7 mouse cellular contexts compared by ENCODE assay signal in the genomic region with DNA sequence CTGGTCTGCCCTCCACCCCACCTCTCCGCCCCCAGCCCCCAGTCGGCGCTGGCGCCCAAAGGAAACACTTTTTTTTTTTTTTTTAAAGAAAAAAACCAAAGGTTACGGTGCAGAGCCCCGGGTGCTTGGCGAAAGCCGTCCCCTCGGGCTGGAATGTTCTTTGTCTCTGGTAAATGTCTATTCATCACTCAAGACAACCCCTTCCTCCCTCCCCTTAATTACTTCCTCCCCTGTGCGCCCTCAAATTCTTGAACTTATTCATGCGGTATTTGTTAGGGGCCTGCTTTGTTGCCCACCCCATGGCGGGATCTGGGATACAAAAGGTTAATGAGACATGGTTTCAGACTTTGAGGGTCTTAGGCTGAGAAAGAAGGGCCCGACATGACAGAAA. TPM values are rescaled to one million over a fixed set of nuclear protein-coding genes. Genes with fewer than 3 reads are reported as not detected.
DNase-seq lines count a peak whose midpoint lies in the region; ATAC-seq and TF ChIP-seq lines count a peak whose summit lies in the region.

No protein-coding gene starts in this region.

- 50% methylated on average over 13 of the region's 13 CpGs for WGBS in lung, adult 2 months
- WGBS in forebrain, postnatal 0 days = 51% methylated on average over 13 of the region's 13 CpGs
- WGBS in limb, embryonic 13.5 days = 51% methylated on average over 13 of the region's 13 CpGs

- ATAC-seq in forebrain, postnatal 0 days = no peak
- no peak for ATAC-seq in limb, embryonic 13.5 days (ENCODE audit: low FRiP score, low read depth)
- no peak for ATAC-seq in erythroblast, adult 5-6 weeks (replicated peaks; ENCODE audit: low FRiP score, poor library complexity, severe bottlenecking)

- H3K9me3 ChIP-seq in forebrain, postnatal 0 days (ENCODE audit: low read length) = 0 out of 2 replicates have a peak, but pooled peaks cover 30% of the 10 kb centered on the region
- H3K9me3 ChIP-seq in limb, embryonic 13.5 days = peaks cover 66% of the 10 kb centered on the region

- DNase-seq in lung, postnatal 10 days = peak; percentile 35
- DNase-seq in lung, adult 2 months = no peak
- no peak for DNase-seq in forebrain, postnatal 0 days
- DNase-seq in right cerebral cortex, postnatal 10 days (ENCODE audit: low spot score in 2 of 2) = no peak
- DNase-seq in thymus, postnatal 10 days (ENCODE audit: low spot score in 2 of 2) = no peak

- peak overlapping the region; percentile 41 for H3K27ac ChIP-seq in forebrain, postnatal 0 days (ENCODE audit: low read depth, low read length)
- H3K27ac ChIP-seq in limb, embryonic 13.5 days = peak overlapping the region; percentile 94

- TF ChIP-seq POLR2A in lung, adult 2 months (IDR thresholded peaks at IDR 0.05; ENCODE audit: borderline replicate concordance, extremely low read depth, low read depth, low read length) = no peak

- TF ChIP-seq CTCF in lung, adult 2 months (IDR thresholded peaks at IDR 0.05; ENCODE audit: insufficient read depth, low read length) = no peak
- TF ChIP-seq CTCF in forebrain, postnatal 0 days (IDR thresholded peaks at IDR 0.05; ENCODE audit: low read depth) = no peak

- H3K4me2 ChIP-seq in forebrain, postnatal 0 days (ENCODE audit: low read depth) = peak overlapping the region; percentile 62
- H3K4me2 ChIP-seq in limb, embryonic 13.5 days (replicated peaks) = peak overlapping the region; percentile 69

- H3K36me3 ChIP-seq in forebrain, postnatal 0 days (ENCODE audit: insufficient read depth) = no peaks in the 10 kb centered on the region
- H3K36me3 ChIP-seq in limb, embryonic 13.5 days = peaks cover 24% of the 10 kb centered on the region

- H3K9ac ChIP-seq in forebrain, postnatal 0 days = peak overlapping the region; percentile 14; the same call in 1 of the 2 replicates
- 0 out of 2 replicates have a peak overlapping the region, but pooled peaks have one; percentile 31 for H3K9ac ChIP-seq in limb, embryonic 13.5 days

- no peaks in the 10 kb centered on the region for H3K4me1 ChIP-seq in lung, adult 2 months (ENCODE audit: control insufficient read depth, insufficient read depth, low read length)
- peaks cover 5% of the 10 kb centered on the region; the same call in 1 of the 2 replicates for H3K4me1 ChIP-seq in forebrain, postnatal 0 days (ENCODE audit: insufficient read depth)
- H3K4me1 ChIP-seq in limb, embryonic 13.5 days = peaks cover 29% of the 10 kb centered on the region

- no peak overlapping the region for H3K4me3 ChIP-seq in lung, adult 2 months (replicated peaks; ENCODE audit: extremely low read depth, low read depth, low read length)
- H3K4me3 ChIP-seq in forebrain, postnatal 0 days (ENCODE audit: low read depth, low read length) = peak overlapping the region; percentile 55; the same call in 1 of the 2 replicates
- peak overlapping the region; percentile 62 for H3K4me3 ChIP-seq in limb, embryonic 13.5 days

- H3K27me3 ChIP-seq in forebrain, postnatal 0 days (ENCODE audit: insufficient read depth, low read length) = no peaks in the 10 kb centered on the region
- no peaks in the 10 kb centered on the region for H3K27me3 ChIP-seq in limb, embryonic 13.5 days

RNA-seq across cellular contexts. Expression of gene Mest, which starts 13.0 kb away (rescaled TPM):
- polyA plus RNA-seq in lung, adult 2 months (2012; rRNA removed) = 108 and 160 TPM in 2 replicates
- total RNA-seq in forebrain, postnatal 0 days (2014; rRNA removed) = 127 and 212 TPM in 2 replicates
- polyA plus RNA-seq in forebrain, postnatal 0 days (2015; fragmentation: Nextera tagmentation; extraction: Ambion mirVana) = 90.4 and 146 TPM in 2 replicates
- polyA plus RNA-seq in limb, embryonic 13.5 days (2015; fragmentation: Nextera tagmentation; extraction: Ambion mirVana) = 1,770 and 1,957 TPM in 2 replicates
- not detected in 2 replicates for total RNA-seq in erythroblast, adult 5-6 weeks (2015; ENCODE audit: low replicate concordance)
- not detected in 2 replicates for total RNA-seq in erythroblast, adult 5-6 weeks (2017; ENCODE audit: low replicate concordance)

RNA-seq across cellular contexts. Expression of gene Cep41, which starts 42.8 kb away (rescaled TPM):
- polyA plus RNA-seq in lung, adult 2 months (2012; rRNA removed) = 3.7 and 4.6 TPM in 2 replicates
- 10.2 and 14.1 TPM in 2 replicates for total RNA-seq in forebrain, postnatal 0 days (2014; rRNA removed)
- polyA plus RNA-seq in forebrain, postnatal 0 days (2015; fragmentation: Nextera tagmentation; extraction: Ambion mirVana) = 8.8 and 10.6 TPM in 2 replicates
- 52.3 and 55.4 TPM in 2 replicates for polyA plus RNA-seq in limb, embryonic 13.5 days (2015; fragmentation: Nextera tagmentation; extraction: Ambion mirVana)
- 3.5 and 5.0 TPM in 2 replicates for total RNA-seq in erythroblast, adult 5-6 weeks (2015; ENCODE audit: low replicate concordance)
- 0.77 and 4.5 TPM in 2 replicates for total RNA-seq in erythroblast, adult 5-6 weeks (2017; ENCODE audit: low replicate concordance)

Comparison
In these comparisons a context has a peak if more than half of its experiments do, and no peak if none do; other contexts are left out.
1. RNA of gene Mest, which starts 13.0 kb away (polyA plus RNA-seq): 1,770 to 1,957 TPM in limb, embryonic 13.5 days; 108 to 160 TPM in lung, adult 2 months and 90.4 to 146 TPM in forebrain, postnatal 0 days; every median in the first group is over 10 times any median in the second.